1 mouse cellular context compared by ENCODE assay signal in the genomic region with DNA sequence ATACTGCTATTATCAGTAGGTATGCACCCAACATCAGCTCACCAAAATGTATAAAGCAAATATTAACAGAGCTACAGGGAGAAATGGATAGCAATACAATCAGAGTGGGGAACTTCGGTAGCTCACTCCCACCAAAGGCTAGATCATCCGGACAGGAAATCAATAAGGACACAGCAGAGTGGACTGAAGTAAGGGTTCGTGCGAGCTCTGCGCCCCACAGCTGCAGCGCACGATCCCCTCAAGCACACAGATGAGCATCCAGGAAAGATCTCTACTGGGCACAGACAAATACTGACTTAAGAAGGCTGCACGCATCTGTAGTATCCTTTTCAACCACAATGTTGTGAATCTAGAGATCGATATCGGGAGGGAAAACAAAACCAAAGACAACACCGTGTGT.
TF ChIP-seq lines count a peak whose summit lies in the region.

No protein-coding gene starts in this region.

TF ChIP-seq in CH12.LX, 34 proteins besides CTCF, POLR2A, EP300 and RAD21 (continued from another document):
- no peak for TF ChIP-seq BHLHE40 (IDR thresholded peaks at IDR 0.05; ENCODE audit: low read depth, low read length)
TF ChIP-seq in CH12.LX: peak in this region for 0.
